Mouse (Mus musculus) stomach, postnatal 0 days (tissue): Measurements from ENCODE around the gene Iars.

Source experiments
- CTCF ChIP-seq: IDR thresholded peaks from 2 replicates; pipeline ENCODE4 v1.5.1; 2016; ENCODE audit warnings: antibody characterized with exemption, low read depth, mild to moderate bottlenecking, moderate library complexity
- EP300 ChIP-seq: optimal IDR thresholded peaks from 2 replicates; pipeline ENCODE3; 2016; ENCODE audit warnings: antibody characterized with exemption

DNA sequence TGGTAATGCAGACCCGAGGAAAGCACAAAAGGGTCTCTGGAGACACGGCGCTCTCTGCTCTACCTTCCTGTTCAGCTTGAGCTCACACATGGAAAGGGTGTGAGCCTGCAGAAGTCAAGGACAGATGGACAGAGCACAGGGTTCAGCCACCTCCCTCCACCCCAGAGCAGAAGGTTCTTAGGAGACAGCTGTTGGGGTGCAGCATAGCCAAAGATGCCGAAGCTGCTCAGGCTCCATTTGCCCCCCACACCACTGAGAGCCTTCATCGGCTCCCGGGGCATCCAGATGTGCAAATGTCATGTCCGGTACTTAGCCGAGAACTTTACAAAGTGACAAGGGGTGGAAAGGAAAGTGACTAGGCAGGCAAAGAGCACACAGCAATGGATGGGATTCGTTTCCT lies 74.7 kb downstream of the Iars start:
- TF ChIP-seq CTCF, result no peak
- no peak for TF ChIP-seq EP300
